Comparison of ENCODE assay signal across 8 mouse cellular contexts in the genomic region with DNA sequence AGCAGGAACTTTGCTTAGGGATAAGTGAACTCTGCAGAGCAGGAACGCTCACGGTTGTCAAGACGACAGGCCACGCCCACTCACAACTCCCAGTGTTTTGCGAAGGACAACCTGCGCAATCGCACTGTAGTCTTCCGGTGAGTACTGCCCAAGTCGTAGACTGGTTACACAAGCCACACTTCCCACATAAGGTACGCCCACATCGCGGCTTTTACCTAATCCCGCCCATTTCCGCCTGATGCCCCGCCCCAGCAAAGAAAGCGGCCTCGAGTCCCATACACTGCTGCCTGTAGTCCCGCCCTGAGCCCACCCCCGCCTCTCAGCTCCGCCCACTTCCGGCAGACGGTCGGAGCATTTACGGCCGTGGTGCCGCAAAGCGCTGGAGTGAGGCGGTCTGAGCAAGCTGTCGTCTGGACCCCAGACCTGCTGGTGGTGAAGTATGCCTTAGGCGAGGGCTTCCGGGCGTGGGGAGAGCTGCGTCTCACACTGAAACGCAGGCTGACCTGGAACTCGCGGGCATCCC. TPM values are rescaled to one million over a fixed set of nuclear protein-coding genes. Genes with fewer than 3 reads are reported as not detected.
DNase-seq lines count a peak whose midpoint lies in the region; ATAC-seq and TF ChIP-seq lines count a peak whose summit lies in the region.

A gene (minus strand): TSS at position 190 of the 523 bp plus-strand sequence.
A gene (plus strand): TSS at position 319 of the 523 bp plus-strand sequence.

- H3K9me3 ChIP-seq in embryonic facial prominence, embryonic 15.5 days (replicated peaks): no peaks in the 10 kb centered on the region
- no peaks in the 10 kb centered on the region for H3K9me3 ChIP-seq in limb, embryonic 14.5 days (ENCODE audit: control insufficient read depth, low read length)
- no peaks in the 10 kb centered on the region for H3K9me3 ChIP-seq in midbrain, postnatal 0 days (ENCODE audit: low read length)

- WGBS in bone marrow, adult 2 months: under 1% methylated on average over 36 of the region's 36 CpGs
- under 1% methylated on average over 36 of the region's 36 CpGs for WGBS in embryonic facial prominence, embryonic 15.5 days
- WGBS in limb, embryonic 14.5 days: under 1% methylated on average over 35 of the region's 36 CpGs
- WGBS in midbrain, postnatal 0 days: under 1% methylated on average over 36 of the region's 36 CpGs

- ATAC-seq in embryonic facial prominence, embryonic 15.5 days (ENCODE audit: insufficient number of reproducible peaks, low FRiP score, low TSS enrichment, low read depth): peak; percentile 100
- peak; percentile 99 for ATAC-seq in limb, embryonic 14.5 days (ENCODE audit: low FRiP score, low read depth)
- peak; percentile 100 for ATAC-seq in midbrain, postnatal 0 days (ENCODE audit: low FRiP score)

- H3K4me2 ChIP-seq in embryonic facial prominence, embryonic 15.5 days (replicated peaks): peak within 1 kb of the TSS; percentile 64
- H3K4me2 ChIP-seq in limb, embryonic 14.5 days (replicated peaks; ENCODE audit: low read depth, low read length, severe bottlenecking): peak within 1 kb of the TSS; percentile 68
- peak within 1 kb of the TSS; percentile 69 for H3K4me2 ChIP-seq in midbrain, postnatal 0 days (ENCODE audit: low read depth, low read length, poor library complexity, severe bottlenecking)

- H3K27me3 ChIP-seq in embryonic facial prominence, embryonic 15.5 days: no peaks in the 10 kb centered on the region
- H3K27me3 ChIP-seq in limb, embryonic 14.5 days (ENCODE audit: control insufficient read depth, insufficient read depth, low read length): no peaks in the 10 kb centered on the region
- no peaks in the 10 kb centered on the region for H3K27me3 ChIP-seq in midbrain, postnatal 0 days (ENCODE audit: insufficient read depth, low read length)

- H3K9ac ChIP-seq in embryonic facial prominence, embryonic 15.5 days: peak within 1 kb of the TSS; percentile 71
- H3K9ac ChIP-seq in limb, embryonic 14.5 days (ENCODE audit: low read depth, low read length, severe bottlenecking): peak within 1 kb of the TSS; percentile 86
- peak within 1 kb of the TSS; percentile 93 for H3K9ac ChIP-seq in midbrain, postnatal 0 days (replicated peaks; ENCODE audit: low read length, poor library complexity, severe bottlenecking)

- DNase-seq in 416B (ENCODE audit: low read depth): peak; percentile 100
- DNase-seq in heart, adult 8-10 months (ENCODE audit: low spot score): peak; percentile 100
- DNase-seq in kidney, adult 9 months: peak; percentile 100
- peak; percentile 100 for DNase-seq in limb, embryonic 14.5 days (ENCODE audit: low spot score)
- peak; percentile 100 for DNase-seq in midbrain, postnatal 0 days (ENCODE audit: low spot score)
- peak; percentile 90 to 93 for DNase-seq in spleen, postnatal 14 days (ENCODE audit: low spot score in 2 of 2)

- H3K36me3 ChIP-seq in embryonic facial prominence, embryonic 15.5 days: 0 out of 2 replicates have a peak, but pooled peaks cover 9% of the 10 kb centered on the region
- H3K36me3 ChIP-seq in limb, embryonic 14.5 days (ENCODE audit: control insufficient read depth, insufficient read depth, low read length): no peaks in the 10 kb centered on the region
- no peaks in the 10 kb centered on the region for H3K36me3 ChIP-seq in midbrain, postnatal 0 days (ENCODE audit: insufficient read depth, low read length)

- H3K27ac ChIP-seq in bone marrow, adult 2 months (ENCODE audit: control insufficient read depth, insufficient read depth, low read depth, low read length, poor library complexity): peak within 1 kb of the TSS; percentile 77
- peak within 1 kb of the TSS; percentile 93 for H3K27ac ChIP-seq in embryonic facial prominence, embryonic 15.5 days (replicated peaks)
- peak within 1 kb of the TSS; percentile 95 for H3K27ac ChIP-seq in limb, embryonic 14.5 days (replicated peaks; ENCODE audit: low read depth, low read length)
- peak within 1 kb of the TSS; percentile 98 for H3K27ac ChIP-seq in midbrain, postnatal 0 days (ENCODE audit: low read depth, low read length)

- TF ChIP-seq CTCF in bone marrow, adult 2 months (IDR thresholded peaks at IDR 0.05; ENCODE audit: control insufficient read depth, insufficient read depth, low read length): peak; percentile 12; the same call in 1 of the 2 replicates
- no peak for TF ChIP-seq CTCF in midbrain, postnatal 0 days (IDR thresholded peaks at IDR 0.05)

- peak; percentile 91 for TF ChIP-seq POLR2A in bone marrow, adult 2 months (IDR thresholded peaks at IDR 0.05; ENCODE audit: borderline replicate concordance, control insufficient read depth, low read depth, low read length)
- peak; percentile 96; the same call in 1 of the 2 replicates for TF ChIP-seq POLR2A in limb, embryonic 14.5 days (IDR thresholded peaks at IDR 0.05; ENCODE audit: borderline replicate concordance, extremely low read depth, insufficient read depth, insufficient read length)

- H3K4me3 ChIP-seq in bone marrow, adult 2 months (replicated peaks; ENCODE audit: control insufficient read depth, low read depth, low read length): peak within 1 kb of the TSS; percentile 84
- peak within 1 kb of the TSS; percentile 64 for H3K4me3 ChIP-seq in embryonic facial prominence, embryonic 15.5 days (replicated peaks)
- H3K4me3 ChIP-seq in limb, embryonic 14.5 days (replicated peaks; ENCODE audit: low read length): peak within 1 kb of the TSS; percentile 73
- peak within 1 kb of the TSS; percentile 68 for H3K4me3 ChIP-seq in midbrain, postnatal 0 days (ENCODE audit: low read depth, low read length)

- no peaks in the 10 kb centered on the region; the same call in 1 of the 2 replicates for H3K4me1 ChIP-seq in bone marrow, adult 2 months (ENCODE audit: control insufficient read depth, insufficient read depth, low read length)
- peaks cover 17% of the 10 kb centered on the region for H3K4me1 ChIP-seq in embryonic facial prominence, embryonic 15.5 days
- H3K4me1 ChIP-seq in limb, embryonic 14.5 days (ENCODE audit: control insufficient read depth, insufficient read depth, low read length): 0 out of 2 replicates have a peak, but pooled peaks cover 3% of the 10 kb centered on the region
- H3K4me1 ChIP-seq in midbrain, postnatal 0 days (ENCODE audit: insufficient read depth, low read length): no peaks in the 10 kb centered on the region

RNA-seq across cellular contexts. Expression of the first gene that starts in this region (rescaled TPM):
- polyA plus RNA-seq in bone marrow, adult 2 months (2011; ENCODE audit: insufficient read depth, insufficient read length, low replicate concordance, missing spikeins): 1.3 and 2.3 TPM in 2 replicates
- 3.1 and 4.4 TPM in 2 replicates for polyA plus RNA-seq in embryonic facial prominence, embryonic 15.5 days (2015; fragmentation: Nextera tagmentation; extraction: Ambion mirVana)
- 1 to 10 TPM; 1.0 to 1.8 (median 1.6) TPM for total RNA-seq in heart, adult 8-10 months (2022)
- 0.93 and 1.00 TPM in 2 replicates for polyA plus RNA-seq in limb, embryonic 14.5 days (2012; rRNA removed)
- 0.29 and 0.41 TPM in 2 replicates for polyA plus RNA-seq in limb, embryonic 14.5 days (2014; fragmentation: Nextera tagmentation; extraction: Ambion mirVana)
- total RNA-seq in midbrain, postnatal 0 days (2014; rRNA removed): 2.2 and 2.8 TPM in 2 replicates
- 0.58 and 1.0 TPM in 2 replicates for polyA plus RNA-seq in midbrain, postnatal 0 days (2015; fragmentation: Nextera tagmentation; extraction: Ambion mirVana)

RNA-seq across cellular contexts. Expression of the second gene that starts in this region (rescaled TPM):
- polyA plus RNA-seq in bone marrow, adult 2 months (2011; ENCODE audit: insufficient read depth, insufficient read length, low replicate concordance, missing spikeins): 4.6 and 17.9 TPM in 2 replicates
- polyA plus RNA-seq in embryonic facial prominence, embryonic 15.5 days (2015; fragmentation: Nextera tagmentation; extraction: Ambion mirVana): 33.9 and 35.2 TPM in 2 replicates
- total RNA-seq in heart, adult 8-10 months (2022): 100 to 1,000 TPM; 102 to 139 (median 118) TPM
- 16.6 and 20.1 TPM in 2 replicates for polyA plus RNA-seq in limb, embryonic 14.5 days (2012; rRNA removed)
- 29.5 and 29.8 TPM in 2 replicates for polyA plus RNA-seq in limb, embryonic 14.5 days (2014; fragmentation: Nextera tagmentation; extraction: Ambion mirVana)
- 11.9 and 12.2 TPM in 2 replicates for total RNA-seq in midbrain, postnatal 0 days (2014; rRNA removed)
- 27.9 TPM in 2 replicates for polyA plus RNA-seq in midbrain, postnatal 0 days (2015; fragmentation: Nextera tagmentation; extraction: Ambion mirVana)

Comparison
In these comparisons a context has a peak if more than half of its experiments do, and no peak if none do; other contexts are left out.
1. Peak in every context shown above with its lines: DNase-seq, ATAC-seq, H3K4me3 ChIP-seq and H3K27ac ChIP-seq.